Mouse (Mus musculus) cortical plate, adult 2 months (tissue): ENCODE measurements around the gene Usp17ld.

Experiments used
- CTCF ChIP-seq: fragments of 200-500 bp; IDR thresholded peaks from 2 replicates; pipeline ENCODE4 v1.5.1; 2011; ENCODE audit warnings: mild to moderate bottlenecking, control low read depth, low read length; ENCODE audit not compliant: insufficient read depth; ENCODE audit errors: extremely low read depth
- POLR2A ChIP-seq: fragments of 200-500 bp; IDR thresholded peaks from 2 replicates; pipeline ENCODE4 v1.6.1; 2011; ENCODE audit warnings: mild to moderate bottlenecking, low read length, control low read depth; ENCODE audit not compliant: insufficient read depth; ENCODE audit errors: extremely low read depth

DNA sequence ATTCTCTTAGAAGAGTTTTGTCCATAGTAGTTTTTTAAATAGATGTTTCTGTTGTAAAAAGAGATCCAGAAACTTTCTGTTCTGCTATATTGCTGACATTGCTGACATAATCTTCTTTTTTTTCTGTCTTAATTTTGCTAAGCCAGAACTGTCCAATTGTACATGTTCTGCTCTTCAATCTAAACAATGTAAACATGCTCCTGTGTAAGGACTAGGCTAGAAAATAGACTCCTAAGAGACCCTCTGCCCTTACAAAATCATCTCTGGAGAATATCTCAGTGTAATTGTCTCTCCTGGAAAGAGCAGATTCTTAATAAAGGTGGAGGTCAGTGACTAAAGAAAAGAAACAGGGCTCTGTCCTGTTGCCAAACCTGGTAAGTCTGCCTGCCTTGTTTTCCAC lies 35.6 kb downstream of the Usp17ld start, which contains the start of gene Olfr594:
- TF ChIP-seq CTCF (no peak), POLR2A (no peak)
